Mouse (Mus musculus) E14TG2a.4 (cell line): ENCODE measurements around the gene Mnd1.

Experiments
- CTCF ChIP-seq: conservative IDR thresholded peaks from 2 replicates; pipeline ENCODE4 v1.5.1; 2014; ENCODE audit warnings: low read length
- NANOG ChIP-seq: IDR thresholded peaks from 2 replicates; pipeline ENCODE4 v1.6.1; 2014; ENCODE audit warnings: borderline replicate concordance, low read length, mixed read lengths

- no peak for TF ChIP-seq CTCF
- TF ChIP-seq NANOG, result no peak
These were observed 29.8 kb downstream of the Mnd1 start for GRCm38 (mm10) chr3:84125704-84126289.
